Mouse (Mus musculus): ENCODE results near the gene Abtb2.

Abtb2 gene

DNA sequence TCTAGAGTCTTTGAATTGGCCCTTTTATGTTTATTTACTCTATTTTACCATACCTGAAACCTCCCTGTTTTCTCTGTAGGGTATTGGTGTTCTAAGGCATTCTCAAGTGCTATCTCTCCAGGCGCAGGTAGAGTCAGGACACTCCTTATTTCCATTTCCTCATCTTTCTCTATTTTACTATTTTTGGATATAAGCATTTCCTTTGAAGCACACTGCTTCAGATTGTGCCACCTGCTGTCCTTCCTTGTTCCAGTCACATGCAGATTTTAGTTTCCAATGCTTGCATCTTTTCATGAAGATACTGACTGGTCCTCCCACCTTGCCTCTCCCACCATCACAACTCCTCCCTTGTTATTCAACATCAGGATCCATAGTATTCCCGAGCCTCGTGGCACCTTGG, 47.8 kb downstream of the Abtb2 start:
- no peak for DNase-seq (ENCODE audit: inconsistent age in 2 of 2, low spot score in 1 of 2)

DNA sequence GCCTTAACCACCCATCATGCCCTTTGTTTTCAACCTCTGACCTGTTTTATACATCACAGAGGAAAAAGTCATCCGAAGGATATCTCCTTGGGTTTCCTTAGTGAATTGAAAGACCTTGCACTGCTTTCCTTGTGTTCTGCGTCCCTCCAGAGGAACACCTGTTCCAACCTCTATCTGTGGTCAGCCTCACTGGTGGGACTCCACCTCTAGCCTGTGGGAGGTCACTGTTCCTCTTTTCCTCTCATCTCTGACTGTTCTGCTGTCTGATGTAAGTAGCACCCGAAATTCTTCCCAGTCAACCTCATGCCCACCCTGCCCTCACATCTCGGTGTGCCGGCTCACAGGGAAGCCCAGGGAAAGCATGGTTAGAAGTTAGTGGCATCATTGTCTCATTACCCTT, 48.9 kb downstream of the Abtb2 start:
- DNase-seq (ENCODE audit: inconsistent age in 2 of 2, low spot score in 1 of 2), result no peak

DNA sequence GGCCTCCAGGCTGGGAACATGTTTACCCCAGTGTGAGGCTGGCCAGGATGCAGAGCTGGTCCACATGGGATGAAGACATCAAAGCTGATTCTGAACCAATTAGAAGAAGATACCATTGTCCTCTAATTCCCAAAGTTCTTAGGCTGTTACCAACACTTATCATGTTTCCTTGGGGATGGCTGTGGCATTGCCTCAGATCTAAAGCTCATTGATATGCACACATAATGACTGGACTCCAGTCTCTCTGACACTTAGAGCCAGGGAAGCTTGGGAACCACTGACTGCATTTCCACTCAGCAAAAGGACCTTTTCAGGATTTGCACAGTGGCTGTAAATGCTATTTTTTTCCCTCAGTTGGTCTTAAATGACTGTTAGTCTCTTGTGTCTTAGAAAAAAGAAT, 52.3 kb downstream of the Abtb2 start:
- DNase-seq (ENCODE audit: inconsistent age in 2 of 2, low spot score in 1 of 2), result no peak

DNA sequence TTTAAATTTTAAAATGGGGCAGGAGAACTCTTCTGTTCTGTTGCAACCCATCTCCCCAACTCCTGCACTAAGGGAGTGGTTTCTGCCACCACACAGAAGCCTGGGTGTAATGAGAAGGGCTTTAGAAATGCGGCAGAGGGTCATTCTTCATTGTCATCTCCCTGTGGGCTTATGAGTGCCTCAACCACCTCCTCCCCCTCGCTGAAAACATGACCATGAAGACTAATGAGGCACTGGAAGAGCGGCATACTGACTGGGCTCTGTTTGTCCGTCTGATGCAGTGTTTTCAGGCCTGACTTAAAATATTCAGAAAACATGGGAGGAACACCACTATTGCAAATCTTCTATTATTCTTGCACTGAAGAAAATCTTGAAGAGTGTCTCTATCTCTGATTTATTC, 56.8 kb downstream of the Abtb2 start:
- DNase-seq (ENCODE audit: inconsistent age in 2 of 2, low spot score in 1 of 2), result no peak

DNA sequence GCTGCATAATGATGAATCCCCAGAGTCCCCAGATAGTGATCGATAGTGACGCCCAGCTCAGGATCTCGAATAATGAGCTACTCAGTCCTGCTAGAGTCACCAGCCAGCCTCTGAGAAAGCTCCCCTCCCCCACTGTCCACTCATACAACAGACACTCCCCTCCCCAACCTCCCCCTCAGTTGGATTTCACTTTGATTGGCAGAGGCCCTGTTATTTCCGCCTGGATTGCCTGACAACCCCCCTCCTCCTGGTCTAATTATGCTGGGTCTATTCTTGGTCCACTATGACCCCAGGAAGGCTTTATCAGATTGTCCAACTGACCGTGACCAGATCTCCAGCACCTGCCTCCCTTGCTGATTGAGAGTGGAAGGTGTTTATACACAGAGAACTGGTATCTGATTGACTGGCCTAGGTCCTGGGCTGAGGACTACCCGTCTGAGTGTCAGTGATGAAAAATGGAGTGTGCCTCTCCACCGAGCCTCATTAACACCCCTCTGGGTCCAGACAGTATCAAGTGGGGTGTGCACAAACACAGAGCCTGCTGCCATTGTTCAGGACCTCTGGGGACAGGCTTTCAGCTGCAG, 59.3 kb downstream of the Abtb2 start:
- DNase-seq (ENCODE audit: inconsistent age in 2 of 2, low spot score in 1 of 2), result no peak

DNA sequence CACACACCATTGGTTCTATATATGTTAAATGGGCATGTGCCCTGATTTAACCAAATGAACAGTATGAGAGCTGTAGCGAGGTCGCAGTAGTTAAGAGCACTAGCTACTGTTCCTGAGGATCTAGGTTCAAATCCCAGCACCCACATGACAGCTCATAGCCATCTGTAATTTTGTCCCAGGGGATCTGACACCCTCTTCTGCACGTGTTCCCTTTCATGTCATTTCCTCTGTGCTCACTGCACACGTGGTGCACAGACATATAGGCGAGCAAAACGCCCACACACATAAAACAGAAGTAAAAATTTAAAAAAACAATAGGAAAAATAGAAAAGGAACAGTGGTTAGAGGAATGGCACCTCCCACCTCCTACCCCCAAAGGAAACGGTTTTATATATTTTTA, 61.0 kb downstream of the Abtb2 start:
- DNase-seq (ENCODE audit: inconsistent age in 2 of 2, low spot score in 1 of 2), result no peak

DNA sequence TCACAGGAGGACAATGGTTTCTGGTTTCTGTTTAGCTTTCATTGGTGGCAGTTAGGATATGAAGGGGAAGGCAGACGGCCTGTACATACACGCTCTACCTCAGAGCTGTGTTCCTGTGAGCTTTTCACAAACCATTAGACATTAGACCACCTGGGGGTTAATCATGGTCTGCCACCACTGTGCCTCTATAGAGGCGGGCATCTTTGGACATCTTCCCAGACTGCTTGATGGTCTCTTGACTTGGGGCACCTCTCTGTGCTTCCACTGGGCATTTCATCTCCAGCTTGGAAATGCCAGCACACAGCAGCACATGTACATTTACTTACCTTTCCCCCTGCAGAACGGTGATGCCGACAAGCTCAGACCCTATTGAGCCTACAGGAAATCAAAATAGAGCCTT, 63.8 kb downstream of the Abtb2 start:
- DNase-seq (ENCODE audit: inconsistent age in 2 of 2, low spot score in 1 of 2), result no peak

DNA sequence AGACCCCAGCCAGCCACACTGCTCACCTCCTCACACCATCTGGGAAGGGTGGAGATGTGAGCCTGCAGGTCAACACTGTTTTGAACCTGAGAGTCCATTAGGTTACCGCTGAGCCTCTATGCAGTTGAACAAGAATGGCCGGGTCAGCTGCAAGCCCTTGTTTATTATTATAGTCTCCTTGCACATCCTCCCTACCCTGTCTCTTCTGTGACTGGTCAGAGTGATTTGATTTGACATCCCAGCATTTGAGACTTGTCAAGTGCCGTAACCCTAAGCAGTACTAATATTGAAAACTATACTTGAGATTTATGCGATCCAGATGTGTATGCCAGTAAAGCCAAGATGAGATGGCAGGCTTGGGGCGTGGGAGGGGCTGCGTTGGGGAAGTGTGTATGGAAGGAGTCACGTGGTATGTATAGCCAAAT, 65.2 kb downstream of the Abtb2 start:
- DNase-seq (ENCODE audit: inconsistent age in 2 of 2, low spot score in 1 of 2), result no peak

DNA sequence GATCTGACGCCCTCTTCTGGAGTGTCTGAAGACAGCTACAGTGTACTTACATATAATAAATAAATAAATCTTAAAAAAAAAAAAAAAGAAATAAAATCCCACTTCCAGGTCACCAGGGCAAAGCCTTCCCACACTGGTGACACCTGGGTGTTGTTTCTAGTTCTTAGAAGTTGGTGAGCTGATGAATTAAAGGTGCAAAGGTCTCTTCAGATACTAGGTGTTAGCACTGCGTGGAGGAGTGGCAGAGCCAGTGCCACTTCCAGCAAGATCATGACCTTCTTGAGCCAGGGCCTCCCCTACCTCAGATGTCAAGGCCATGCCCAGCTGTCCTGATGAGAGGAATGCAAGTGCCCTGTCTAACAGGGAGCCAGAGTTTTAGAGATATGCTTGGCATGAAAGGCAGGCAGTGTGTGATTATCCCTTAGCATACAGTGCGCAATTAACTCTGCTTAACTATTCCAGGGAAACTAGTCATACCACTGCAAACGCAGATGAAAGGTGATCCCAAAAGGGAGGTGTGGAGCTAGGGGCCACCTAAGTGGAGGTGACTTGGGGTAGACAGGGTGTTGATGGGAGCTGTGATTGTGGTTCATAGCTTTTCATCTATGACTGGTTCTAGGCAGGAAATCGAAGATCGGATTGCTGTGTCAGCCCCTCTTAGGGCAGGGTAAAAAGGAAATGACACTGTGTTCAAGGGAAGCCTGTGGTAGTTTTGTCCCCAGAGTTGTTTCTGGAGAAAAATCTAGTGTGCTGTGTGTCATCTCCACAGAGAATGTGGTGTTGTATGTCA, 66.2 kb downstream of the Abtb2 start:
- peak in 1 of 2 experiments; percentile 40 for DNase-seq (ENCODE audit: inconsistent age in 2 of 2, low spot score in 1 of 2)

DNA sequence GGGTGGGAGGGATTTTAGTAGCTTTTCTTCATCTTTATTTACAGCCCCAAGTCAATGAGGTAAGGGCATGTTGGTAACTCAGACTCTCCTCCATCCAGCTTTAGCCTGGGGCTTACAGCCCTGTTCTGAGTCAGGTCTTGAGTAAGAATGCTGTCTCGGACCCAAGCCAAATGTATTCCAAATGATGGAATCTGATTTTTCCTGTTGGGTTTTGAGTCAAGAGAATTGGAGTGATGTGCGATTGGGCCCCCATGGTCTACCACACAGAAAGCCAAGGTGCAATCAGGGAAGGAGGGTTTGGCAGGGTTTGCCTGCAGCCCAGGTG, 66.8 kb downstream of the Abtb2 start:
- no peak for DNase-seq (ENCODE audit: inconsistent age in 2 of 2, low spot score in 1 of 2)

DNA sequence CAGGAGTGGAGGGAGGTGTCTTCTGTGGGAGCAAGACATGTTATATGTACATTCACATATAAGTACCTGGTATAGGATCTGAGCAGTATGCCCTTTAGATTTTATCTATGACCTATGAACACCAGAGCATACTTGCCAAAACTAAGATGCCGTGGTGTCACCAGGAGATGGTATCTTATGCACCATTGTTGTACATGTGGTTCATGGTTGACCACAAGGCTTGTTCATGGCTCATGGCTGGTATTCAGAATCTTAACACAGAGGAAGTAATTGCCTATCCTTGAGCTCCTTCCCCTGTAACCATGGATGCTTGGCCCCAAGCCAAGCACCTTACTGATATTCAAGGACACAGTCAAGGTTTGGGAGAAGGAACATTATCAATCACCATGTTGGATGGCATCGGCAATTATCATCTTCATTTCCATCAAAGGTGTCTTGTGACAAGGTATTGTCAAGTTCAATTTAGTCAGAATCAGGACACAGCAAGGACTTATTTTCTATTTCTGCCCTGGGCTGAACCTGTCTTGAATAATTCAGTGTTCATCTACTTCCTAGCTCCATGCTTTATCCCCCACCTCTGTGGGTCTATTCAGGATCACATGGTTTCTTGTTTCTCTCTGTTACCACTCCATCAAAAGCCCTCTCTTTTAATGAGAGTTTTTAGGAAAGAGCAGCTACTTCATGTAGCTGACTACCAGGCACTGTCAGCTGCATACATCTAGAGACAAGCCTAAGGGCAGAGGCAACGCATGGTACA, 69.8 kb downstream of the Abtb2 start:
- peak in 1 of 2 experiments; percentile 41 for DNase-seq (ENCODE audit: inconsistent age in 2 of 2, low spot score in 1 of 2)

DNA sequence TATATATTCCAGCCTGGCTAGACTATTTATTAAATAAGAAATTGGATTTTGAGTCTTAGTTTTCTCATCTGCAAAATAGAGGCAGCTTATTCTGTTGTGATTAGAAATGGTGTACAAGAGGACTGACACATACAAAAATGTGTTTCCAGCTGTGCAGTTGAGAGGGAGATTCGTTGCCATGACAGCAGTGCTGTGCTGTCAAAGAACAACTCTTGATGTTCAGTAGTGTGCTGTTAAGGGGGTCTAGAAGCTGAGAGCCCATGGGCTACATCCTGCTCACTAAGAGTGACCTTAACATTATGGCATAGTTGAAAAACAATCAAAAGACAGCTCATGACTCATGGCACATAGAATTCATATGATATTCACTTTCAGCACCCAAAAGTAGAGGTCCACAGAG, 71.3 kb downstream of the Abtb2 start:
- no peak for DNase-seq (ENCODE audit: inconsistent age in 2 of 2, low spot score in 1 of 2)

DNA sequence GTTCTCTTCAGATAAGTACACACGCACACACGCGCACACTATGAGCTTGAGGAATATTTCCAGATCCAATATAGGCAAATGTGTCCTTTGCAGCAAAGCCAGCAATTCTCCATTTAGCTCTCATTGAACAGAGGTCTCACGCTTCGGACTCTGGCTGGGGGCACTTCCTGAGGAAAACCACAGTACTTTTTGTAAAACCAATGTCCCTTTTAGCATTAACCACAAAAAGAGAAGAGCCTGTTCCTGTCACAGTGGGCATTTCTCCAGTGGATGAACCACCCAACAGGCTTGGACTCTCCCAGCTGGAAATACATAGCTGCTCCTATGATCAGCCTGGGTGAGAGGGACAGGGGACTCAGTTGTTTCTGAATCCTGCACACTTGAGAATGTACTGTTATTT, 71.8 kb downstream of the Abtb2 start:
- DNase-seq (ENCODE audit: inconsistent age in 2 of 2, low spot score in 1 of 2), result no peak

DNA sequence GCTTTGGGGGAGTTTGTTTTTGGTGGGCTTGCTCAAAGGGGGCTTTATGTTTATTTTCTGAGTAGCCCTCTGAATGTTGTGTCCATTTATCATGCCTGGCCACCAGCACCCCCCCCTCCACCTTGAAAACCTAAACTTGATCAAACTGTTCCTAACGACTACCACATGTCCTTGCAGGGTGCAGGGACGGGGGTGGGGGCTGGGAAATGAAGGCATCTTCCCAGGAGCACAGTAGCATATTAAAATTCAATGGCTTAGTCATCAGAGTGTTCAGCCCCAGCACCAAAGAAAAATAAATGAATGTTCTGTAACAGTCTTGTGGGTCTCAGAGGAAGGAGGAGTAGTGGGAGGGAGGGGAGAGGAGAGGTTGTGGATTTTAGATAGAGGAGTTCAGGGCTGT, 73.6 kb downstream of the Abtb2 start:
- no peak for DNase-seq (ENCODE audit: inconsistent age in 2 of 2, low spot score in 1 of 2)

DNA sequence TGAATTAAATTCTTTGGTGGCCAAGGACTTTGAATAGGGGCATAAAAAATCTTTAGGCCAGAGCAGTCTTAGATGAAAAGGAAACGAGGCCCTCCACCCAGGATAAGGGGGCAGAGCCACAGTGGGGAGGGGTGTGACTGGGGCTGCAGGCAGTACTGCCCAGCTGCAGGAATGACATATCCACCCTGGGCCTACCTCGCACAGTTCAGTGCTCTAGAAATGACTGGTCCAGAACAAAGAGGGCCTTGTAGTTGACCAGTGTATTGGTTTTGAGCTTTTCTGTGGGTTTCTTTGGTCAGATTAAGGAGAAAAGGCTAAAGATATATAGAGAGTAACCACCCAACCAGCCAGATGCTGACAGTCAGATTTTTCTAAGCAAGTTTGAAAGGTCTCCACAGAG, 74.8 kb downstream of the Abtb2 start:
- no peak for DNase-seq (ENCODE audit: inconsistent age in 2 of 2, low spot score in 1 of 2)

DNA sequence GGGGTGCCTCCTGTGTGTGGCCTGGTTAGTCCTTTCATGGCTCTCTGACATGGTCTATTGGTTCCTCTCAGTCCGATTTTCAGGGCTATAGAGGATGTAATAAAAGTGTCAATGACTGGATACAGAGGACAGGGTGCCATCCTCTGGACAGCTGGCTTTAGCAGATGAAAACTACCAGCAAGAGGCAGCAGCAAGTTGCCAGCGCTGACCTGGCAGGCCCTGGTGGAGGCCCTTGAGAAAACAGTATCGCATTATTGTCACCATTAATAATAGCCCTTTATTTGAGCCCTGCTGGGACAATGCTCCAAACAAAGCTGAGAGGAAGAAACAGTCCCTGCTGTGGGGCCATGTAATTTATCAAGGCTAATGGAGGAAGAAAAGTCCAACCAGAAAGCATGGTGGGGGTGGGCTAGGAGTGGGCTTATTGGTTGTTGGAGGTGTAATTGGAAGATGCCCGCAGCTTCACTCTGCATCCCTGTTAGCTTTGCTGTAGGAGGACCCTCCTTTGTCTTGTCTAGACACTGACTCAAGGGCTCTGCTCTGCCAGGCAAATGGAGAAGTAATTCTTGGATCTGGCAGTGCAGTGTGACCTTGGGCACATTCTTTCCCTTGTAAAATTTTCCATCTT, 77.6 kb downstream of the Abtb2 start:
- DNase-seq (ENCODE audit: inconsistent age in 2 of 2, low spot score in 1 of 2), result peak; percentile 46 to 80

DNA sequence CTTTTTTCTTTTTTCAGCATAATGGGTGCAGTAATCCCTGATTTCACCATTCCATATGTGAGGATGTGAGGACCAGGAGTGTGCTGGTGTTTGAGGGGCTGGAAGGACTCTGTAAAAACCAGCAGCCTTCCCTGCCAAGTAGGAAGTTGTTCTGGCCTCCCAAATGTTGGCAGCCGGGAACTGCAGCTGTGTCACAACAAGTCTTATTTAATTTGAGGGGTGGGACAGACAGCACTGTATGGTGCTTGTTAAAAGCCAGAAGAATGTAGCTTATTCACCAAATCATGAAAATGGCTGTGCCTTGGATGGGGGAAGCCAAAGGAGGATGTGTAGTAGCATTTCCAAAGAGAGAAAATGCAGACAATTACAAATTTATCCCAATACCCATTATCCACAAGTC, 78.3 kb downstream of the Abtb2 start:
- no peak for DNase-seq (ENCODE audit: inconsistent age in 2 of 2, low spot score in 1 of 2)

DNA sequence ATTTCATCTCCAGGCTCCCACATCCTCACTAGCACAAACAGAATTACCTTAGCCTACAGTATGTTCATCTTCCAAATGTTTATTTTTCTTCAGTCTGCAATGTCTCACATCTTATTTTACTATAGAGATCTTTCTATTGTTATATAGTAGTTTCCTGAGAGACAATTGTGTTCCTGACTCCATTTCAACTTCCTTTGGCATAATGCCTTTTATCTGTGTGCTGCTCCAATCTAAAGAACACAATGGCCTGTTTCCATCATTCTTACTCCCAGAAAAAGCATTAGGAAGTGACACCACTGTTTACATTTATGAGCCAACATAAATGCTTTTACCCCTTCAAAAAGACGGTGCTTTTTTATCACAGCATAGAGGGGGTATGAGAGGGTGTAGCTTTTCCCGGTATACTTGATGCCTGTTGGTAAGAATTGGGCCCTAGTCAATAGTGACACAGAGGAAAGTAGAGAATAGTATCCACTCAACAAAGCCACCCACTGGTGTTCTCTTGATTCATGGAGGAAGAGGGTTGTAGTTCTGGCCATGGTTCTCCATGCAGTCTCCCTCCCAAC, 84.3 kb downstream of the Abtb2 start:
- DNase-seq (ENCODE audit: inconsistent age in 2 of 2, low spot score in 1 of 2), result no peak

DNA sequence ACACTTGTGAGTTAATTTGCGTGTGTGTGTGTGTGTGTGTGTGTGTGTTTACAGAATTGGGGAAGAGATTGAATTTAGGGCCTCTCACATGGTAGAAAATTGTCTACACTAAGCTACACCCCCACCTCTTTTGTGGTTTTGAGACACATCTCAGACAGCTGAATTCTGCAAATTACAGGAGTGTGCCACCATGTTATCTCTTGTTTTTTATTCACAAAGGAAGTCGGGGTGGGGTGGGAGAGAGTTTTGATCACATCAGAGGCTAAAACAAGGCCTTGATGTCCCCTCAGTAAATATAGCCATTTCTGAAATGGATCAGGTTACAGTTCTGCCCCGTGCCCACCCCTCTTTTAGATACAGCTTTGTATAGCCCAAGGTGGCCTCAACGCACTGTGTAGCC, 86.0 kb downstream of the Abtb2 start:
- no peak for DNase-seq (ENCODE audit: inconsistent age in 2 of 2, low spot score in 1 of 2)

DNA sequence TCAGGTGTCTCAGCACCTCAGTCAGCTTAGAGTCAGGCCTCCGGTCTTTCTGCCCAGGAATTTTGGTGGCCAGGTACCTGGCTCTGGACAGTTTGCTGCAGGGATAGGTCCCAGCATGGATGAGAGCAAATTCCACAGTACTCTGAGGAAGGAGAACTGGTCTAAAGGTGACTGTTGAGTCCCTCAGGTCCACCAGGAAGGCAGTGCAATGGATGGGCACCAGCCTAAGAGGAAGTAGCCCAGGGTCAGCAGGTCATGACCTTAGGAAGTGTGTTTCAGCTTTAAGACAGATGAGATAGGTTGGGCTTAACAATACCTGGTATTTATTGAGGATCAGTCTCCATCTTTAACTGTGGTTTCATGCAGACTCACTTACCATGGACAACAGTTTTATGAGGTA, 88.9 kb downstream of the Abtb2 start:
- no peak for DNase-seq (ENCODE audit: inconsistent age in 2 of 2, low spot score in 1 of 2)

DNA sequence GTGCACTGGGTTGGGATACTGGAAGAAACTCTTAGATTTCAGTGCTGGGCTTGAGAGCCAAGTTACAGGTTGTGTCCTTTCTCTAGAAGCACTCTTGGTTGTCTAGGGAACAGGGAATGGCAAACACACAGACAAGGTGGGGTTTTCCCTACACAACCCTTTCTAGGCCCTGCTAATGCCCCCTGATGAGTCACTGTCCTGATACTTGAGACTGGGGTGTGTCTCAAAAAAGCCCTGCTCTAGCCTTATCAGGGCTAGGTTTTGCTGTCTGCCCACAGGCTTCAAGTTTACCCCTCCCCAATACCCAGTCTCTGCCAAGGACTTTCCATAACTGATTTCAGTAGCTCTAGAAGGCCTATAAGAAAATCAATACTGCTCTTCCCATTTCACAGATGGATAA, 89.9 kb downstream of the Abtb2 start:
- DNase-seq (ENCODE audit: inconsistent age in 2 of 2, low spot score in 1 of 2), result no peak

DNA sequence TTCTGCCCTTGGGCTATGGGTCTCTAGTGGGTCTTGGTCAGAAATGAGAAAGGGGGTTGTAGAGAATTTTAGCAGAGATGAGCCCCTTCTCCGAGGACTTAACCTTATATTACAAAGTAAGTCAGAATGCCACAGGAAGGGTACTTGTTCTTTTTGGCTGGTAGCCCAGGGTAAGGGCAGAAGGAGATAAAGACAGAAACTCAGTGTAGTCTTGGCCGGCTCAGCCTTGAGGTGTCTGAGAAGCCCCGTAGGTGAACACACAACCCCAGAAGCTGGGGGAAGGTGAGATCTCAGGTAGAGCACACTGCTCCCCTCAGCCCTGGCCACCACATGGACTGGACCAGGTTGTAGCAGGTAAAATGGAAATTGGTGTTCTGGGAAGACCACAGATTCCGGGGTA, 93.1 kb downstream of the Abtb2 start:
- no peak for DNase-seq (ENCODE audit: inconsistent age in 2 of 2, low spot score in 1 of 2)

Measured in adrenal gland, adult (tissue).